Mouse (Mus musculus) left cerebral cortex, adult 11 months (tissue): Measurements from ENCODE around the gene Grid2ip.

Experiments
- DNase-seq: peaks from one replicate; pipeline ENCODE4 v3.0.0; 2022; ENCODE audit warnings: low spot score

Gene Grid2ip

DNA sequence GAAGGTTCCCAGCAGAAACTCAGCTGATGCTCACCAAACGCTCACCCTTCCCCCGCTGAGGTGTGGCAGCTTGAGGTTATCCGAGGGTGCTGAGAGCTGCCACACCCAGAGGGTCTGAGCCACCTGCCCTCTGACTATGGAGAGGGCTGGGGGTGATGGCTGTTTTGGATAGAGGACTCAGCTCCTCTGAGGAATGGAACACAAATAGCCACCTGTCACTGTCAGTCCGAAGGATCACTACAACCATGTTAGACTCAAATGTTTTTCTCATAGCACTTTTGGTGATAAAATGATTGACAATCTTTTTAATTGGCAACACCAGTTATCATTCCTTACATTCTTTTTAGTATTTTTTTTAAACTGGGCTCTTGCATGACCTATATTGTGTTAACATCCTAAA, 64.3 kb downstream of the Grid2ip start:
- DNase-seq: no peak

DNA sequence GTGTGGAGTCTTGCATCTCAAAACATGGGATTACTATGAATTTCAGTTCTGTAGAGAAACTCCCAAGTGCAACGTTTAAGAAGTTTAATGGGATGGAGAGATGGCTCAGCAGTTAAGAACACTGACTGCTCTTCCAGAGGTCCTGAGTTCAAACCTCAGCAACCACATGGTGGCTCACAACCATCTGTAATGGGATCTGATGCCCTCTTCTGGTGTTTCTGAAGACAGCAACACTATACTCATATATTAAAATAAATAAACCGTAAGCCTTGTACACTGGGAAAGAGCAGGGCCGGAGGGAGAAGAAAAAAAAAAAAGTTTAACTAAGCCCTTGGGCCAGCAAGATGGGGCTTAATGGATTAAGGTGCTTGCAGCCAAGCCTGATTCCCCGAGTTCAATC, 65.9 kb downstream of the Grid2ip start:
- no peak for DNase-seq

DNA sequence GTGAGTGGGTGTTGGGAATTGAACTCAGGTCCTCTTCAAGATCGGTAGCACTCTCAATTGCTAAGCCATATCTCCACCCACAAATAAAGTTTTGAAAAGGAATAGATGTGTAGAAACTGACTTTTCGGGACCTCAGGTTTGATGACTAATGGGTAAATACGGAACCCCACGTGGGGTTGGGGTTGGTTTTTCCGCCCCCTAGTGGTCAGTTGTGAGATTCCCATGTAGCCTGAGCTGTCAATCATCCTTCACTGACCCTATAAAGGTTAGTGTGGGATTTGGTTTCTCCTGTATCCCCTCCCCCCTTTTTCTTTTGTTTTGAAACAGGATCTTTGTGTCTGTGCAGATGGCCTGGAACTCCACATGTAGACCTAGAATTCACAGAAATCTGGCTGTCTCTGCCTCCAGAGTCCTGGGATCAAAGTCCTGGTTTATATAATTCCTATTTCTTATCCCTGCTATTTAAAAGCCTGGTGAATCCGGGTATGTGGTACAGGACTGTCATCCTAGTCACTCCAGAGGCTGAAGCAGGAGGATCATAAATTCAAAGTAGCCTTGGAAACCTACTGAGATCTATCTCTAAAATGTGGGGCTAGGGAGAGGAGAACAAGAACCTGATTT, 66.9 kb downstream of the Grid2ip start:
- no peak for DNase-seq

DNA sequence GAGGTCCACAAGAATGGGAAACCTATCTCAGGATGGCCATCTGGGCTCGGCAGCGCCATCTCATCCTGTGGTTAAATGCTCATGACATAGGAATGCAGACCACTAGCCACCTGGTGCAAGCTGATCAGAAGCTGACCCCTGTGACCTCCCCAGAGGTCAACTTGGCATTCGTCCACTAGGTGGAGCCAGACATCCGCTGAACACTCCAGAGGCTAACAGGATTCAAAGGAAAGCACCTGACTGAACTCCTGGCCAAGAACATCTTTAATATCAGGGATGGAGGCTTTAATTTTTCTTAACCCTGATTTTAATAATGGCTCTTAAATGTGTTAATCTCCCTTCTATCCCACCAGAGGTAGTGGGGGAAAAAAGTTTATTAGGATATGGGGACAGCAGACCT, 77.3 kb downstream of the Grid2ip start:
- no peak for DNase-seq

GRCm38 (mm10) chr5:143441298-143441697, 84.2 kb downstream of the Grid2ip start:
- no peak for DNase-seq

GRCm38 (mm10) chr5:143441753-143442152, 84.6 kb downstream of the Grid2ip start:
- DNase-seq: no peak
